Comparison of ENCODE assay signal across 25 mouse cellular contexts in the genomic region with DNA sequence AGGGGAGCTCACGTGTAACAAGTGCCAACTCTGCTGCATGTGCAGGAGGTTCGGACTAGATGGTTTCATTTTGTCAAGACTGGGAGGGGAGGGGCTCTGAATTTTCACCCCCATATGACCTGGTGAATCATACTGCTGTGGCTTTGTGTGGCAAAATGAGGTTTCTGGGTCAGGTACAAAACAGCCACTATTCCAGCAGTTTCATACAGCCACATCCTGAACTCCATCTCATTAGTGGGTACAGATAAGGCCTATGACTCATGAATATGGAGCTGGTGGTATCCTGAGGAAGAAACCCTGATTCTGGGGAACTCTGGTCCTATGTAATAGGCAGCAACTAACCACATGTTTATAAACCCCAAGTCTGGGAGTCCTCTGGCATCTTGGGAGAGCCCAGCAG.
DNase-seq lines count a peak whose midpoint lies in the region; ATAC-seq and TF ChIP-seq lines count a peak whose summit lies in the region.
"Had no signal": no experiment of that assay in that cellular context is flagged by ENCODE, and none has a peak within 500 bp of the region (broad histone marks: within the 10 kb centered on the region; RNA-seq: fewer than 3 reads in every experiment).

No protein-coding gene starts in this region.

- peaks cover 12% of the 10 kb centered on the region for H3K27me3 ChIP-seq in C2C12 (ENCODE audit: control insufficient read depth, insufficient read depth, insufficient read length)
- H3K27me3 ChIP-seq in embryonic facial prominence, embryonic 10.5 days (replicated peaks; ENCODE audit: low read depth, poor library complexity, severe bottlenecking): no peaks in the 10 kb centered on the region
- H3K27me3 ChIP-seq: embryonic facial prominence, embryonic 13.5 days; embryonic facial prominence, embryonic 15.5 days; forebrain, embryonic 12.5 days had no signal

- ATAC-seq in inflammation-experienced regulatory T-cells, adult 6 months: no peak
- ATAC-seq: forebrain, embryonic 14.5 days; forebrain, embryonic 16.5 days had no signal

- no peak overlapping the region for H3K4me3 ChIP-seq in C2C12 (ENCODE audit: insufficient read depth, poor library complexity, severe bottlenecking)
- no peak overlapping the region for H3K4me3 ChIP-seq in embryonic facial prominence, embryonic 10.5 days
- H3K4me3 ChIP-seq: embryonic facial prominence, embryonic 13.5 days; embryonic facial prominence, embryonic 15.5 days; erythroblast, embryonic 14.5 days; forebrain, embryonic 10.5 days; forebrain, embryonic 12.5 days had no signal

- no peaks in the 10 kb centered on the region for H3K79me2 ChIP-seq in C2C12 (ENCODE audit: control insufficient read depth, insufficient read depth)

- H3K9me3 ChIP-seq in embryonic facial prominence, embryonic 10.5 days: no peaks in the 10 kb centered on the region
- H3K9me3 ChIP-seq: embryonic facial prominence, embryonic 13.5 days; embryonic facial prominence, embryonic 15.5 days; forebrain, embryonic 10.5 days; forebrain, embryonic 12.5 days had no signal

- no peak for TF ChIP-seq CTCF in C2C12 (IDR thresholded peaks at IDR 0.05; ENCODE audit: control insufficient read depth, insufficient read depth, insufficient read length)

- peak; percentile 43 for DNase-seq in 3134 (ENCODE audit: extremely low read depth, insufficient read length, low spot score)
- peak; percentile 20 for DNase-seq in 3T3-L1 (ENCODE audit: low read depth, low spot score)
- DNase-seq in NIH3T3 (ENCODE audit: low read depth): peak; percentile 37
- no peak for DNase-seq in embryonic facial prominence, embryonic 10.5 days (ENCODE audit: low spot score)
- DNase-seq in kidney, adult 18-20 months: no peak
- DNase-seq in spleen, postnatal 36 days (ENCODE audit: low spot score in 2 of 2): no peak
- DNase-seq: adrenal gland, adult 2 months; adrenal gland, postnatal 10 days; adrenal gland, postnatal 25 days; B cell, adult 2 months; cerebellum, adult 11 months; cerebellum, adult 18-20 months; cerebellum, adult 8-10 months; cerebellum, adult 9-11 months; cerebellum, postnatal 14 days; cerebellum, postnatal 36 days had no signal

- H3ac ChIP-seq in C2C12 (ENCODE audit: control insufficient read depth, insufficient read length, low read depth): no peak overlapping the region

- no peaks in the 10 kb centered on the region for H3K79me3 ChIP-seq in C2C12 (ENCODE audit: low read depth)

- no peaks in the 10 kb centered on the region for H3K36me3 ChIP-seq in C2C12 (ENCODE audit: control insufficient read depth, insufficient read depth)
- H3K36me3 ChIP-seq in embryonic facial prominence, embryonic 10.5 days (replicated peaks): peaks cover 10% of the 10 kb centered on the region
- H3K36me3 ChIP-seq: embryonic facial prominence, embryonic 13.5 days; embryonic facial prominence, embryonic 15.5 days; forebrain, embryonic 12.5 days had no signal

- no peak overlapping the region for H3K27ac ChIP-seq in embryonic facial prominence, embryonic 10.5 days (replicated peaks)
- H3K27ac ChIP-seq: embryonic facial prominence, embryonic 13.5 days; embryonic facial prominence, embryonic 15.5 days; forebrain, embryonic 10.5 days; forebrain, embryonic 12.5 days had no signal

- 86% methylated on average over 2 of the region's 2 CpGs for WGBS in embryonic facial prominence, embryonic 10.5 days

- H3K4me1 ChIP-seq in embryonic facial prominence, embryonic 10.5 days: no peaks in the 10 kb centered on the region
- H3K4me1 ChIP-seq: embryonic facial prominence, embryonic 13.5 days; embryonic facial prominence, embryonic 15.5 days; forebrain, embryonic 10.5 days; forebrain, embryonic 12.5 days had no signal

TF ChIP-seq in C2C12, 6 proteins besides CTCF, POLR2A, EP300 and RAD21:
- TF ChIP-seq MYOD1 (IDR thresholded peaks at IDR 0.05; ENCODE audit: control insufficient read depth, insufficient read length, low read depth) (no peak), MAX (IDR thresholded peaks at IDR 0.05) (peak; percentile 36), MYOG (IDR thresholded peaks at IDR 0.05; ENCODE audit: control insufficient read depth, extremely low read depth, insufficient read length) (no peak), USF1 (IDR thresholded peaks at IDR 0.05; ENCODE audit: low read depth) (peak; percentile 8), CEBPB (IDR thresholded peaks at IDR 0.05; ENCODE audit: low read depth) (no peak), FOSL1 (IDR thresholded peaks at IDR 0.05; ENCODE audit: insufficient read depth, low read length, poor library complexity, severe bottlenecking) (peak; percentile 53)
TF ChIP-seq in C2C12: peak in this region for 3.

Comparison
In these comparisons a context has a peak if more than half of its experiments do, and no peak if none do; other contexts are left out.
1. DNase-seq: peak in 3134 (single experiment), 3T3-L1 (single experiment) and NIH3T3 (single experiment); none in embryonic facial prominence, embryonic 10.5 days (single experiment), kidney, adult 18-20 months (single experiment) and spleen, postnatal 36 days (0 of 2).